Mouse (Mus musculus) adrenal gland, postnatal 36 days (tissue): ENCODE measurements at regions not wholly inside any gene's neighbourhood (a gene's known extent, or its start where the extent isn't known, plus 50 kb on each side); places are given as distances from the start of the nearest gene placed in this dataset.
"Not testable (repeated sequence)": the region's sequence is repeated elsewhere in the genome, so short reads cannot be mapped to it uniquely, and the experiment has no call there.

Experiments
- DNase-seq, 2 experiments: peaks; one replicate each; pipeline ENCODE4 v3.0.0; 2021; ENCODE audit warnings: mixed read lengths in 1 of 2

GRCm38 (mm10) chr12:5956141-5956540 lies 580.7 kb upstream of the Klhl29 start:
- peak; percentile 55 to 65 for DNase-seq

GRCm38 (mm10) chr12:5955564-5955963 lies 580.1 kb upstream of the Klhl29 start:
- DNase-seq, result no peak

GRCm38 (mm10) chr12:5943346-5943925 lies 568.0 kb upstream of the Klhl29 start:
- DNase-seq, result no peak

GRCm38 (mm10) chr12:5921262-5921661 lies 545.8 kb upstream of the Klhl29 start:
- no peak for DNase-seq

GRCm38 (mm10) chr12:5918030-5918429 lies 542.5 kb upstream of the Klhl29 start:
- DNase-seq, result no peak

- peak; percentile 12 to 24 for DNase-seq
Observed at GRCm38 (mm10) chr12:5906251-5906650, 530.8 kb upstream of the Klhl29 start.

GRCm38 (mm10) chr12:5891786-5892185 lies 516.3 kb upstream of the Klhl29 start:
- DNase-seq, result not testable (repeated sequence)

GRCm38 (mm10) chr12:5866701-5867100 lies 491.2 kb upstream of the Klhl29 start:
- no peak for DNase-seq

- no peak for DNase-seq
Observed at GRCm38 (mm10) chr12:5859795-5860194, 484.3 kb upstream of the Klhl29 start.

- no peak for DNase-seq
Observed at GRCm38 (mm10) chr12:5856421-5856820, 480.9 kb upstream of the Klhl29 start.

- DNase-seq, result no peak
Observed at GRCm38 (mm10) chr12:5810427-5810826, 434.9 kb upstream of the Klhl29 start.

GRCm38 (mm10) chr12:5810009-5810408 lies 434.5 kb upstream of the Klhl29 start:
- no peak for DNase-seq

- DNase-seq, result no peak
Observed at GRCm38 (mm10) chr12:5807996-5808886, 432.8 kb upstream of the Klhl29 start.

- DNase-seq, result no peak
Observed at GRCm38 (mm10) chr12:5805731-5806130, 430.2 kb upstream of the Klhl29 start.

GRCm38 (mm10) chr12:5793051-5793450 lies 417.6 kb upstream of the Klhl29 start:
- peak; percentile 77 to 82 for DNase-seq

GRCm38 (mm10) chr12:5787074-5787813 lies 411.8 kb upstream of the Klhl29 start:
- DNase-seq, result no peak

- DNase-seq, result no peak
Observed at GRCm38 (mm10) chr12:5781276-5781675, 405.8 kb upstream of the Klhl29 start.

GRCm38 (mm10) chr12:5777556-5777955 lies 402.1 kb upstream of the Klhl29 start:
- no peak for DNase-seq

GRCm38 (mm10) chr12:5771399-5771978 lies 396.0 kb upstream of the Klhl29 start:
- no peak for DNase-seq

- DNase-seq, result no peak
Observed at GRCm38 (mm10) chr12:5770531-5770930, 395.0 kb upstream of the Klhl29 start.

- no peak for DNase-seq
Observed at GRCm38 (mm10) chr12:5764445-5765170, 389.1 kb upstream of the Klhl29 start.

- no peak for DNase-seq
Observed at GRCm38 (mm10) chr12:5764026-5764425, 388.5 kb upstream of the Klhl29 start.
